Mouse (Mus musculus): ENCODE data around the gene Tshz3.

Gene Tshz3

GRCm38 (mm10) chr7:36696406-36697117, 1.4 kb upstream of the Tshz3 start:
- DNase-seq (ENCODE audit: low spot score in 2 of 2) = peak; percentile 45 to 64

- DNase-seq (ENCODE audit: low spot score in 2 of 2) = peak in 1 of 2 experiments; percentile 47
These were observed 631 bp upstream of the Tshz3 start for GRCm38 (mm10) chr7:36697118-36697855.

- no peak for DNase-seq (ENCODE audit: low spot score in 2 of 2)
These were observed 650 bp downstream of the Tshz3 start for GRCm38 (mm10) chr7:36698589-36698946.

GRCm38 (mm10) chr7:36699001-36699987, 1.4 kb downstream of the Tshz3 start:
- DNase-seq (ENCODE audit: low spot score in 2 of 2) = no peak

- no peak for DNase-seq (ENCODE audit: low spot score in 2 of 2)
These were observed 8.7 kb downstream of the Tshz3 start for GRCm38 (mm10) chr7:36706636-36707035.

GRCm38 (mm10) chr7:36707266-36707665, 9.3 kb downstream of the Tshz3 start:
- DNase-seq (ENCODE audit: low spot score in 2 of 2) = no peak

- DNase-seq (ENCODE audit: low spot score in 2 of 2) = no peak
These were observed 9.9 kb downstream of the Tshz3 start for GRCm38 (mm10) chr7:36707681-36708350.

- no peak for DNase-seq (ENCODE audit: low spot score in 2 of 2)
These were observed 10.9 kb downstream of the Tshz3 start for GRCm38 (mm10) chr7:36708823-36709222.

GRCm38 (mm10) chr7:36709239-36709638, 11.3 kb downstream of the Tshz3 start:
- DNase-seq (ENCODE audit: low spot score in 2 of 2) = peak; percentile 36 to 48

- no peak for DNase-seq (ENCODE audit: low spot score in 2 of 2)
These were observed 12.1 kb downstream of the Tshz3 start for GRCm38 (mm10) chr7:36709974-36710373.

- DNase-seq (ENCODE audit: low spot score in 2 of 2) = no peak
These were observed 12.5 kb downstream of the Tshz3 start for GRCm38 (mm10) chr7:36710387-36710786.

GRCm38 (mm10) chr7:36711766-36712165, 13.8 kb downstream of the Tshz3 start:
- no peak for DNase-seq (ENCODE audit: low spot score in 2 of 2)

- no peak for DNase-seq (ENCODE audit: low spot score in 2 of 2)
These were observed 16.4 kb downstream of the Tshz3 start for GRCm38 (mm10) chr7:36714323-36714722.

- DNase-seq (ENCODE audit: low spot score in 2 of 2) = peak in 1 of 2 experiments; percentile 38
These were observed 19.3 kb downstream of the Tshz3 start for GRCm38 (mm10) chr7:36717192-36717591.

GRCm38 (mm10) chr7:36720830-36721229, 22.9 kb downstream of the Tshz3 start:
- no peak for DNase-seq (ENCODE audit: low spot score in 2 of 2)

GRCm38 (mm10) chr7:36736303-36737050, 38.6 kb downstream of the Tshz3 start:
- DNase-seq (ENCODE audit: low spot score in 2 of 2) = peak; percentile 34 to 47

GRCm38 (mm10) chr7:36751480-36751879, 53.6 kb downstream of the Tshz3 start:
- DNase-seq (ENCODE audit: low spot score in 2 of 2) = no peak

- DNase-seq (ENCODE audit: low spot score in 2 of 2) = no peak
These were observed 69.7 kb downstream of the Tshz3 start for GRCm38 (mm10) chr7:36767501-36768092.

- no peak for DNase-seq (ENCODE audit: low spot score in 2 of 2)
These were observed 75.2 kb downstream of the Tshz3 start for GRCm38 (mm10) chr7:36773086-36773485.

- DNase-seq (ENCODE audit: low spot score in 2 of 2) = no peak
These were observed 79.0 kb downstream of the Tshz3 start for GRCm38 (mm10) chr7:36776956-36777355.

Measured in cerebellum, postnatal 4 days (tissue).